Mouse (Mus musculus): Measurements from ENCODE around the gene Serpinb3a.
"Not testable (repeated sequence)": the region's sequence is repeated elsewhere in the genome, so short reads cannot be mapped to it uniquely, and the experiment has no call there.

Gene Serpinb3a

DNA sequence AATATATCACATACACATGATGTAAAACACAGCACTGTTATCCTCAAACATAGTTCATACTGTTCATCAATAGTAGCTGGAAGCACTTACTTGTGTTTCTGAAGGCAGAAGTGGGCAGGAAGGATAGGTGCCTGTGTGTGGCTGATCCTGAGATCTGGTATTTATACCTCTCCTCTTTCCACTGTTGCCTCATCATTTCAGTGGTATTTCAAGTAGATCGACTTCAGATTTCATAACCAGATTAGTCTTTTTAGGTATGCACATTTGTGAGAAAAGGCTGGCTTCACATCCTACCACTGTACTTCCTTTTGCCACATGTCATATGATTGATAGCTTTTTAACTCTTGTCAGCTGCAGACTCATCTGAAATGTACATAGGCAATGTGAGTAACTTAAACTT lies at the start of gene Serpinb3a:
TSS of gene Serpinb3a (minus strand) at position 101 of the 400 bp plus-strand sequence.
- no peak for DNase-seq (ENCODE audit: low spot score in 2 of 2)

DNA sequence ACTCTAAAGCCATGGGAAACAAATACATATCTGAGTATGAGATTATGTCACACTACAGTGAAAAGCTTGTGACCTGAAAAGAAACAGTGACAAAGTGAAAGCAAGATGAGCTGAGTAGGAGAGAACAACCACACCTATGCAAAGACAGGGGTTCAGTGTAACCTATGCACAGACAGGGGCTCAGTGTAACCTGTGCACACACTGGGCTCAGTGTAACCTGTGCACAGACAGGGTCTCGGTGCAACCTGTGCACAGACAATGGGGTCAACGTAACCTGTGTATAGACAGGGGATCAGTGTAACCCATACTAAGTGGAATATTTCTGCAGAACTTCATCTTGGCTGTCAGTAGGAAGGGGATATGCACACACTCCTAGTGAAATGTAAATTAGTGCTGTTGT lies 46.3 kb upstream of the Serpinb3a start:
- DNase-seq (ENCODE audit: low spot score in 2 of 2), result no peak

DNA sequence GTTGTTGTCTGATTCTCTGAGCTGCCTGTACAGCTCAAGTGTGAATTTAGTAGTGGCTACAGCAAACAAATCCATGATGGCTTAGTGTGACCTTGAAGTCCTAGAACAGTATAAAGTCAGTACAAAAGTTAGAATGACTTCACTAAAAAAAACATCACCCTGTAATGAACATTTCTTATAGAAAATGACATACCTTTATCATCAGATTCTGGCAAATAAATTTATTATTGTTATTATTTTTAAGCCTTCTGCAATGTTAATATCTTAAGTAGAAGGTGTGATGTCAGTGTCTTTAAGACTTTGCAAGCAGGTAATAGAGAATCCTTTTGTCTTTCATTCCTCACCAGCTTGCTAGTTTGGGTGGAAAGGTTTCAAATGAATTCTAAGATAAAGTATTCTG lies 31.3 kb upstream of the Serpinb3a start, which contains the start of gene Serpinb3d:
TSS of gene Serpinb3d (minus strand) at position 101 of the 400 bp plus-strand sequence.
- DNase-seq (ENCODE audit: low spot score in 2 of 2), result no peak

DNA sequence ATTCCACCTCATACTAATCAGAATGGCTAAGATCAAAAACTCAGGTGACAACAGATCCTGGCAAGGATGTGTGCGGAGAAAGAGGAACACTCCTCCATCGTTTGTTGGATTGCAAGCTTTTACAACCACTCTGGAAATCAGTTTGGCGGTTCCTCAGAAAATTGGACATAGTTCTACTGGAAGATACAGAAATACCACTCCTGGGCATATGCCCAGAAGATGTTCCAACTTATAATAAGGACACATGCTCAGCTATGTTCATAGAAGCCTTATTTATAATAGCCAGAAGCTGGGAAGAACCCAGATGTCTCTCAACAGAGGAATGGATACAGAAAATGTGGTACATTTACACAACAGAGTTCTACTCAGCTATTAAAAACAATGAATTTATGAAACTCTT lies 17.9 kb downstream of the Serpinb3a start:
- not testable (repeated sequence) for DNase-seq (ENCODE audit: low spot score in 2 of 2)

DNA sequence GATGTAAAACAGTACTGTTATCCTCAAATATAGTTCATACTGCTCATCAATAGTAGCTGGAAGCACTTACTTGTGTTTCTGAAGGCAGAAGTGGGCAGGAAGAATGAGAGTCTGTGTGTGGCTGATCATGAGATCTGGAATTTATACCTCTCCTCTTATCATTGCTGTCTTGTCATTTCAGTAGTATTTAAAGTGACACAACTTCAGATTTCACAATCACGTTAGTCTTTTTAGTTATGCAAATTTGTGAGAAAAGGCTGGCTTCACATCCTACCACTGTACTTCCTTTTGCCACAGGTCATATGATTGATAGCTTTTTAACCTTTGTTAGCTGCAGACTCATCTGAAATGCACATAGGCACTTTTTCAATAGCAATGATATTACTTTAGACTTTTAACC lies 26.2 kb downstream of the Serpinb3a start:
- DNase-seq (ENCODE audit: low spot score in 2 of 2), result no peak

DNA sequence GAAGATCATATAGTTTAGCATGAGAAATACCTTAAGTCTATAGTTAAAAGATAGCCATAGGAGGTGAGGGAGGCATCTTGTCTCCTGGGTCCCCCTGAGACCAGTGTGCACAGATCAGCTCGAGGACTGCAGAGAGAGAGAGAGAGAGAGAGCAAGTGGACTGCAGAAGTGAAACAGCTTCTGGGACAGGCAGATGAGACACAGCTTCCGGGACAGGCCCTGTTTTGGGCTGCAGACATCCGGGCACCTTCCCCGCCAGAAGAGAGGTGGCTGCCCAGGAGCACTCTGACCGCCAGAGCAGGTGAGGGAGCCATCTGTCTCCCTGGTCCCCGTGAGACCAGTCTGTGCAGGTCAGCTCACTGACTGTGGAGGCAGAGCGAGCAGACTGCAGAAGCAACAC lies 36.9 kb downstream of the Serpinb3a start:
- no peak for DNase-seq (ENCODE audit: low spot score in 2 of 2)

DNA sequence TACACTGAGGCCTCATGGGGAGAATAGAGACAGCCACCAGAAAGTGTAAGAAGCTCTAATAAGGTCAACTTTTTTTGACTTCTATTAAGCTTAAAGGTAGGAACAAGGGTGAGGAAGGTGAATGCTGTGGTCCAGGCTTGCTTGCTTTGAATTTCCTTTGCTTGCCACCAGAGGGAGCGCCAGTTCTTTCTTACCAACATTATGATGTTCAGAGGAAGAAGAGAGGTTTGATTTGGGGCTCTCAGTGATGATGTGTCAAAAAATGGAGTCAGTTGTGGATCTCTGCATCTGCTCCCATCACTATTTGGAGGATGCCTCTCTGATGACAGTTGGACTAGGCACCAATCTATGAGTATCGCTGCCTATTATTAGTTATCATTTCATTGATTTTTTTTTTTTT lies 37.6 kb downstream of the Serpinb3a start:
- peak in 1 of 2 experiments; percentile 16 for DNase-seq (ENCODE audit: low spot score in 2 of 2)

DNA sequence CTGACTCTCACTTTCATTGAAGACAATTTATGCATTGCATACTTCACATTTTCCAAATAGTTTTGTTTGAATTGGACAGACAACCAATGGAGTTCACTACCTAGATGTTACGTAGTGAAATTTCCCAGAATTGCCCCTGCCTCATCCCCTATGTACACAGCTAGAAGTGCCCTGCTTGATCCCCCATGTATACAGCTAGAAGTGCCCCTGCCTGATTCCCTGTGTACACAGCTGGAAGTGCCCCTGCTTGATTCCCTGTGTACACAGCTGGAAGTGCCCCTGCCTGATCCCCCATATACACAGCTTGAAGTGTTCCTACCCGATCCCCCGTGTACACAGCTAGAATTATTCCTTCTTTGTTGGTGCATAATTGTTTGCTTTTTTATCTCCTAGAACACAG lies 45.8 kb downstream of the Serpinb3a start:
- DNase-seq (ENCODE audit: low spot score in 2 of 2), result no peak

DNA sequence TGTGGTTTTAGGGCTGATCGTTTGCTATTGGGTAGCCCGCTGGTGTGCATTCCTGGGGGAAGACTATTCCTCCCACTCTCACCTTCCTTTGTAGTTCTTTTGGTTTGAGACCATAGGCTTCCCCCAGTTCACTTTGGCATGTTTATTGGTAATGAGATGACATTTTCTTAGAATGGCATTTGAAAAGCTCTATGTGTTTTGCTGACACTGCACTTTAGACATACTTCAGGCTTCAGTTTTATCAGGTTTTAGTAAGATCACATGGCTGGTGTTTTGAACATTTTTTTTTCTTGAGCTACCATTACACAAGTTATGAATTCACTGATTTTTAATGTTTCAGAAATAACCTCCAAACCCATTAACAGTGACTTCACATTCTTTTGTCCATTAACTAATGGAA lies 50.3 kb downstream of the Serpinb3a start:
- no peak for DNase-seq (ENCODE audit: low spot score in 2 of 2)

DNA sequence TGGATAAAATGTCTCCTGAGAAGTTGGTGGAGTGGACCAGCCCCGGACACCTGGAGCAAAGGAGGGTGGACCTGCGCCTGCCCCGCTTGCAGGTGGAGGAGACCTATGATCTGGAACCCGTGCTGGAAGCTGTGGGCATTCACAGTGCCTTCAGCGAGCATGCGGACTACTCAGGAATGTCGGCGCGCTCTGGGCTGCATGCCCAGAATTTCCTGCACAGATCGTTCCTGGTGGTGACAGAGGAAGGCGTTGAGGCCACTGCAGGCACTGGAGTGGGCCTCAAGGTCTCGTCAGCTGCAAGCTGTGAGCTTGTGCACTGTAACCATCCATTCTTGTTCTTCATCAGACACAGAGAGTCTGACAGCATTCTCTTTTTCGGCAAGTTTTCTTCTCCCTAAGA lies 51.7 kb downstream of the Serpinb3a start:
- no peak for DNase-seq (ENCODE audit: low spot score in 2 of 2)

All from frontal cortex, postnatal 10 days (tissue).